Mouse (Mus musculus): ENCODE data around the gene Oit1. TPM values are rescaled to one million over a fixed set of nuclear protein-coding genes. Genes with fewer than 3 reads are reported as not detected.
A peak's percentile ranks its signal among the peaks of the same experiment; 100 is the strongest.

Oit1 gene
- total and polyA plus RNA-seq, 2 experiments, result 0.09 to 0.24 TPM

- Histone ChIP-seq H3K79me2 (ENCODE audit: control insufficient read depth, insufficient read depth, low read length) (no peaks in the 10 kb centered on the region), H3K36me3 (ENCODE audit: control insufficient read depth, insufficient read depth, low read length) (no peaks in the 10 kb centered on the region), H3K9ac (ENCODE audit: low read depth, low read length) (no peak overlapping the region), H3K27ac (replicated peaks; ENCODE audit: insufficient read depth, low read depth, low read length) (no peak overlapping the region), H3K4me3 (ENCODE audit: insufficient read depth, low read depth, low read length) (no peak overlapping the region), H3K27me3 (ENCODE audit: control insufficient read depth, insufficient read depth, low read length) (peaks cover 14% of the 10 kb centered on the region), H3K4me1 (ENCODE audit: control insufficient read depth, insufficient read depth, low read length) (peaks cover 4% of the 10 kb centered on the region)
- peak; percentile 46 for DNase-seq (ENCODE audit: extremely low read depth, low read depth, low spot score)
- WGBS, result 23% methylated on average over 3 of the region's 3 CpGs
- TF ChIP-seq CTCF (IDR thresholded peaks at IDR 0.05; ENCODE audit: low read depth, low read length) (peak; percentile 52), POLR2A (IDR thresholded peaks at IDR 0.05; ENCODE audit: extremely low read depth, insufficient read depth, low read length) (no peak)
Measured at GRCm38 (mm10) chr14:8314536-8314935, 64.0 kb downstream of the Oit1 start.

DNA sequence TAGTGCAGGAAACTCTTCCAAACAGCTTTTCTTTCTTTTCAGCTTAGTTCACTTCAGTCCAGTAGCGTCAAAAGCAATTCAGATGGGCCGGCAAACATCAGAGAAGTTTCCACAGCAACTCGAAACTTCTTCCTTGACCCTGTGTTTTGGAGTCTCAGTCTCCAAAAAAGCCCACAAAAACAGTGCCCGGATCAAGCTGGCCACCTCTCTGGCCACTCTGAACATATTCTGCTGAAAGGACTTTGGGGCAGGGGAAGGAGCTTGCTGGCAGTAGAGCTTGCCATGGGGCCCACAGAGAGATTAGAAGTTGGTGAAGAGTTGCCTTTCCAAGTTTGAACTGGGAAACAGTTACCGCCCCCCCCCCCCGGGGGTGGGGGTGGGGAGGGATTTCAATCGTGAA, 64.7 kb downstream of the Oit1 start:
- Histone ChIP-seq H3K4me1 (ENCODE audit: control insufficient read depth, insufficient read depth, low read length) (peaks cover 4% of the 10 kb centered on the region), H3K9ac (ENCODE audit: low read depth, low read length) (no peak overlapping the region), H3K4me3 (ENCODE audit: insufficient read depth, low read depth, low read length) (no peak overlapping the region), H3K27me3 (ENCODE audit: control insufficient read depth, insufficient read depth, low read length) (peaks cover 14% of the 10 kb centered on the region), H3K36me3 (ENCODE audit: control insufficient read depth, insufficient read depth, low read length) (no peaks in the 10 kb centered on the region), H3K79me2 (ENCODE audit: control insufficient read depth, insufficient read depth, low read length) (no peaks in the 10 kb centered on the region), H3K27ac (replicated peaks; ENCODE audit: insufficient read depth, low read depth, low read length) (no peak overlapping the region)
- TF ChIP-seq POLR2A (IDR thresholded peaks at IDR 0.05; ENCODE audit: extremely low read depth, insufficient read depth, low read length) (no peak), CTCF (IDR thresholded peaks at IDR 0.05; ENCODE audit: low read depth, low read length) (no peak)
- no peak for DNase-seq (ENCODE audit: extremely low read depth, low read depth, low spot score)
- 57% methylated on average over 7 of the region's 7 CpGs for WGBS

GRCm38 (mm10) chr14:8309621-8310141, 68.9 kb downstream of the Oit1 start:
- no peaks in the 10 kb centered on the region for H3K27me3 ChIP-seq (ENCODE audit: control insufficient read depth, insufficient read depth, low read length)
- WGBS, result 53% methylated on average over 9 of the region's 9 CpGs
- DNase-seq (ENCODE audit: extremely low read depth, low read depth, low spot score), result no peak
- H3K79me2 ChIP-seq (ENCODE audit: control insufficient read depth, insufficient read depth, low read length), result no peaks in the 10 kb centered on the region
- H3K4me3 ChIP-seq (ENCODE audit: insufficient read depth, low read depth, low read length), result no peak overlapping the region
- H3K4me1 ChIP-seq (ENCODE audit: control insufficient read depth, insufficient read depth, low read length), result peaks cover 14% of the 10 kb centered on the region; the same call in 1 of the 2 replicates
- H3K9ac ChIP-seq (ENCODE audit: low read depth, low read length), result no peak overlapping the region
- no peaks in the 10 kb centered on the region for H3K36me3 ChIP-seq (ENCODE audit: control insufficient read depth, insufficient read depth, low read length)
- no peak overlapping the region for H3K27ac ChIP-seq (replicated peaks; ENCODE audit: insufficient read depth, low read depth, low read length)
- TF ChIP-seq CTCF (IDR thresholded peaks at IDR 0.05; ENCODE audit: low read depth, low read length), result no peak
- TF ChIP-seq POLR2A (IDR thresholded peaks at IDR 0.05; ENCODE audit: extremely low read depth, insufficient read depth, low read length), result no peak

DNA sequence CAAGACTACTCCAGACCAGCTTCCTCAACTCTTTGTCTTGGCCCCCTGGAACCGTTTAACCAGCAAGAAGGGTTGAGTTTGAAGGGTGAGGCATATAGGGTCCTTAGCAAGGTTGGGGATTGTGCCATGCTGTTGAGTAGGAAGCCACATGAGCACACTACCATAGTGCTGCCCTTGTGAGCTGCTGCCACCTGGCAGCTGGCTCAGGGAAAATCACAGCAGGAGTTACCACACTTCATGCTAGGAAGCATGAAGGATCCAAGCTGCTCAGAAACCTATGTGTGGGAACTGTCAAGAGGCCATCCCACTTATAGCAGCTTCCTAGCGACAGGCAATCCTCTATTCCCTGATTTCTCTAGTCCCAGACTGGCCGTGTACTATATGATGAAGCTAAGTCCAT, 69.9 kb downstream of the Oit1 start:
- H3K79me2 ChIP-seq (ENCODE audit: control insufficient read depth, insufficient read depth, low read length), result no peaks in the 10 kb centered on the region
- H3K27ac ChIP-seq (replicated peaks; ENCODE audit: insufficient read depth, low read depth, low read length), result no peak overlapping the region
- WGBS, result 85% methylated on average over 3 of the region's 3 CpGs
- DNase-seq (ENCODE audit: extremely low read depth, low read depth, low spot score), result peak; percentile 32
- H3K27me3 ChIP-seq (ENCODE audit: control insufficient read depth, insufficient read depth, low read length), result no peaks in the 10 kb centered on the region
- H3K4me1 ChIP-seq (ENCODE audit: control insufficient read depth, insufficient read depth, low read length), result peaks cover 18% of the 10 kb centered on the region
- H3K4me3 ChIP-seq (ENCODE audit: insufficient read depth, low read depth, low read length), result no peak overlapping the region
- no peaks in the 10 kb centered on the region for H3K36me3 ChIP-seq (ENCODE audit: control insufficient read depth, insufficient read depth, low read length)
- no peak for TF ChIP-seq POLR2A (IDR thresholded peaks at IDR 0.05; ENCODE audit: extremely low read depth, insufficient read depth, low read length)
- peak; percentile 65 for TF ChIP-seq CTCF (IDR thresholded peaks at IDR 0.05; ENCODE audit: low read depth, low read length)
- no peak overlapping the region for H3K9ac ChIP-seq (ENCODE audit: low read depth, low read length)

DNA sequence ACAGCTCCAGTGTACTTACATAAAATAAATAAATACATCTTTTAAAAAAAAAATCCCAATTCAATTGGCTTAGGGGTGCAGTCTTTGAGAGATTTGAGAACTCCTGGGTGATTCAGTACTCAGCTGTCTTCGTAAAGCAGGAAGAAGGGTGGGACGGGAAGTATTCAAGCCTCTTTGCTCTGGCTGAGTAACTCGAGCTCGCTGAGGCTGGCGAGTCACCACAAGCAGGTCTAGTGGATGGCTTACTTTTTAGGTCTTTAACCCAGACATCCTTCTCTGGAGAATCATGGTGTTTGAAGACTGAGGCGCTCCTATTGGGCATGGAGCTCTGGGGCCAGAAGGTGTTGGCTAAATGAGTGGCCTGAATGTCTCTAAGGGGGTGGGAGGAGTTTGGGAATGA, 71.7 kb downstream of the Oit1 start:
- WGBS, result 92% methylated on average over 6 of the region's 6 CpGs
- Histone ChIP-seq H3K4me1 (ENCODE audit: control insufficient read depth, insufficient read depth, low read length) (peaks cover 26% of the 10 kb centered on the region), H3K79me2 (ENCODE audit: control insufficient read depth, insufficient read depth, low read length) (no peaks in the 10 kb centered on the region)

DNA sequence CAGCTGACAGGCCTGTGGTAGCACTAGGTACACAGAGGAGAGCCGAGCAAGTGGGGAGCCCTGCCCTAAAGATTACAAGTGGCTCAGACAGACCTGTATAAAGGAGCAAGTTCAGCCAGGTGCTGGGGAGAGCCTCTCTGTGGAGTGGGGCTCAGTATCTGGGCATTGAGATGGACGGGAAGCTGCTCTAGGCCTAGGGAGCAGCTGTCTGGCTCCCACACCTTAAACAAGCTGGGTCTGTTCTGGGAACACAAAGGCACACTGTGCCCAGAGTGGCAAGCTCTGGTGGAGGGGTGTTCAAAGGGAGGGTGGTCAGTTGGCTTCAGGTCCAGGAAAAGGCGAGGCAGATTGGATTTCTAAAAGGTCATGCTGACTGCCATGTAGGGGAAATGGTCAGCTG, 73.5 kb downstream of the Oit1 start:
- no peaks in the 10 kb centered on the region for H3K36me3 ChIP-seq (ENCODE audit: control insufficient read depth, insufficient read depth, low read length)
- no peak overlapping the region for H3K4me3 ChIP-seq (ENCODE audit: insufficient read depth, low read depth, low read length)
- H3K27me3 ChIP-seq (ENCODE audit: control insufficient read depth, insufficient read depth, low read length), result no peaks in the 10 kb centered on the region
- TF ChIP-seq CTCF (IDR thresholded peaks at IDR 0.05; ENCODE audit: low read depth, low read length) (no peak), POLR2A (IDR thresholded peaks at IDR 0.05; ENCODE audit: extremely low read depth, insufficient read depth, low read length) (no peak)
- no peak for DNase-seq (ENCODE audit: extremely low read depth, low read depth, low spot score)
- H3K9ac ChIP-seq (ENCODE audit: low read depth, low read length), result no peak overlapping the region
- H3K27ac ChIP-seq (replicated peaks; ENCODE audit: insufficient read depth, low read depth, low read length), result peak overlapping the region; percentile 52; the same call in 1 of the 2 replicates
- H3K4me1 ChIP-seq (ENCODE audit: control insufficient read depth, insufficient read depth, low read length), result peaks cover 26% of the 10 kb centered on the region
- no peaks in the 10 kb centered on the region for H3K79me2 ChIP-seq (ENCODE audit: control insufficient read depth, insufficient read depth, low read length)
- WGBS, result 65% methylated on average over 3 of the region's 3 CpGs

More for the DNA sequence above, 71.7 kb downstream of the Oit1 start:
- TF ChIP-seq CTCF (IDR thresholded peaks at IDR 0.05; ENCODE audit: low read depth, low read length), result no peak
- no peak for TF ChIP-seq POLR2A (IDR thresholded peaks at IDR 0.05; ENCODE audit: extremely low read depth, insufficient read depth, low read length)
- H3K36me3 ChIP-seq (ENCODE audit: control insufficient read depth, insufficient read depth, low read length), result no peaks in the 10 kb centered on the region
- no peaks in the 10 kb centered on the region for H3K27me3 ChIP-seq (ENCODE audit: control insufficient read depth, insufficient read depth, low read length)
- no peak overlapping the region for H3K27ac ChIP-seq (replicated peaks; ENCODE audit: insufficient read depth, low read depth, low read length)
- no peak overlapping the region for H3K9ac ChIP-seq (ENCODE audit: low read depth, low read length)
- H3K4me3 ChIP-seq (ENCODE audit: insufficient read depth, low read depth, low read length), result no peak overlapping the region
- no peak for DNase-seq (ENCODE audit: extremely low read depth, low read depth, low spot score)
